In the genomic region with DNA sequence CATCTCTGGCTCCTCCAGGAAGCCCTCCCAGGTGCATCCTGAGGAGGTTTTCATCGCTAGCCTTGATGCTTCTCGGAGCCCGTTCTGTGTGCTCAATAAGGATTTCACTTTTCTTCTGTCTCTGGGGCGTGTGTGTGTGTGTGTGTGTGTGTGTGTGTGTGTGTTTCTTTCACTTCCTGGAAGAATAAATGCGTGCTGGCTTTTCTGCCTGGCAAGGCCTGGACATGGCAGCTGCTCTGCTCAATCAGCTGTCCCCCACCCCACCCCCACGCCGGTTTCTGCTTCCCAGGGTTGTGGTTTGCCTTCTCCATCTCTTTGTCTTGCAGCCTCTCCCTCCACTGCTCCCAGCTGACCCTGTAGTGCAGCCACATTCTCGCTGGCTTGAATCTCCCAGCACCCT, we compare ENCODE assay signal across 8 mouse cellular contexts. TPM values are rescaled to one million over a fixed set of nuclear protein-coding genes. Genes with fewer than 3 reads are reported as not detected.
DNase-seq lines count a peak whose midpoint lies in the region; ATAC-seq and TF ChIP-seq lines count a peak whose summit lies in the region.

No protein-coding gene starts in this region.

- H3K4me3 ChIP-seq in heart, adult 2 months: no peak overlapping the region
- peak overlapping the region; percentile 60 for H3K4me3 ChIP-seq in E14TG2a.4 (replicated peaks; ENCODE audit: low read length)
- H3K4me3 ChIP-seq in forebrain, embryonic 13.5 days: no peak overlapping the region
- no peak overlapping the region for H3K4me3 ChIP-seq in midbrain, embryonic 15.5 days

- H3K27ac ChIP-seq in heart, adult 2 months: no peak overlapping the region
- H3K27ac ChIP-seq in forebrain, embryonic 13.5 days: peak overlapping the region; percentile 95
- H3K27ac ChIP-seq in midbrain, embryonic 15.5 days: peak overlapping the region; percentile 62

- no peaks in the 10 kb centered on the region for H3K36me3 ChIP-seq in heart, adult 2 months (ENCODE audit: control insufficient read depth, insufficient read depth, low read length)
- no peaks in the 10 kb centered on the region for H3K36me3 ChIP-seq in E14TG2a.4 (ENCODE audit: insufficient read depth, low read length)
- no peaks in the 10 kb centered on the region for H3K36me3 ChIP-seq in forebrain, embryonic 13.5 days (ENCODE audit: poor library complexity, severe bottlenecking)
- no peaks in the 10 kb centered on the region for H3K36me3 ChIP-seq in midbrain, embryonic 15.5 days (replicated peaks)

- no peaks in the 10 kb centered on the region for H3K27me3 ChIP-seq in heart, adult 2 months (ENCODE audit: control insufficient read depth, insufficient read depth, low read length)
- peaks cover 50% of the 10 kb centered on the region for H3K27me3 ChIP-seq in E14TG2a.4 (ENCODE audit: insufficient read depth, low read length)
- H3K27me3 ChIP-seq in forebrain, embryonic 13.5 days: no peaks in the 10 kb centered on the region
- no peaks in the 10 kb centered on the region for H3K27me3 ChIP-seq in midbrain, embryonic 15.5 days (replicated peaks)

- no peaks in the 10 kb centered on the region for H3K79me2 ChIP-seq in heart, adult 2 months (replicated peaks; ENCODE audit: control insufficient read depth, insufficient read depth, low read length)

- ATAC-seq in forebrain, embryonic 13.5 days: peak; percentile 19; the same call in 1 of the 2 replicates
- ATAC-seq in midbrain, embryonic 15.5 days (replicated peaks): no peak

- intact Hi-C loops in heart, postnatal 10 days (cut with DNase I): no loop called here
- intact Hi-C loops in heart, adult 2 months (cut with DNase I): no loop called here

- DNase-seq in heart, postnatal 10 days: peak; percentile 45 to 60
- DNase-seq in heart, adult 2 months: no peak
- DNase-seq in adipocyte (ENCODE audit: low spot score): no peak
- no peak for DNase-seq in ovary, postnatal 14 days (ENCODE audit: low spot score)
- no peak for DNase-seq in c-Kit-positive CD71-positive TER-119-positive erythroid progenitor cells, embryonic 14.5 days (ENCODE audit: low spot score)

- peaks cover 2% of the 10 kb centered on the region; the same call in 1 of the 2 replicates for H3K4me1 ChIP-seq in heart, adult 2 months (ENCODE audit: control insufficient read depth, insufficient read depth, low read length)
- H3K4me1 ChIP-seq in E14TG2a.4 (replicated peaks; ENCODE audit: low read depth, low read length): peaks cover 61% of the 10 kb centered on the region
- H3K4me1 ChIP-seq in forebrain, embryonic 13.5 days: peaks cover 81% of the 10 kb centered on the region
- H3K4me1 ChIP-seq in midbrain, embryonic 15.5 days: peaks cover 37% of the 10 kb centered on the region

- WGBS in heart, adult 2 months: 54% methylated on average over 8 of the region's 8 CpGs
- 22% methylated on average over 8 of the region's 8 CpGs for WGBS in forebrain, embryonic 13.5 days
- 19% methylated on average over 8 of the region's 8 CpGs for WGBS in midbrain, embryonic 15.5 days

- no peak for TF ChIP-seq POLR2A in heart, adult 2 months (IDR thresholded peaks at IDR 0.05; ENCODE audit: insufficient read depth, low read depth, low read length)

- TF ChIP-seq EP300 in heart, adult 2 months (IDR thresholded peaks at IDR 0.05; ENCODE audit: insufficient read depth, low read depth, low read length): no peak

- TF ChIP-seq CTCF in heart, adult 2 months (IDR thresholded peaks at IDR 0.05): no peak
- no peak for TF ChIP-seq CTCF in E14TG2a.4 (conservative IDR thresholded peaks at IDR 0.05; ENCODE audit: low read length)

- H3K9ac ChIP-seq in heart, adult 2 months (ENCODE audit: low read depth, low read length): no peak overlapping the region
- peak overlapping the region; percentile 45 for H3K9ac ChIP-seq in forebrain, embryonic 13.5 days
- no peak overlapping the region for H3K9ac ChIP-seq in midbrain, embryonic 15.5 days

- no peaks in the 10 kb centered on the region for H3K9me3 ChIP-seq in E14TG2a.4 (ENCODE audit: low read length)
- no peaks in the 10 kb centered on the region for H3K9me3 ChIP-seq in forebrain, embryonic 13.5 days (replicated peaks)
- H3K9me3 ChIP-seq in midbrain, embryonic 15.5 days: no peaks in the 10 kb centered on the region

- peak overlapping the region; percentile 30 for H3K4me2 ChIP-seq in forebrain, embryonic 13.5 days
- no peak overlapping the region for H3K4me2 ChIP-seq in midbrain, embryonic 15.5 days

RNA-seq across cellular contexts. Expression of gene Coro2b, which starts 4.3 kb away (rescaled TPM):
- 10 to 100 TPM; 17.9 to 20.3 TPM for total RNA-seq in heart, postnatal 10 days (2021)
- total RNA-seq in heart, adult 2 months (2021): 10 to 100 TPM; 10.1 to 11.6 TPM
- 16.4 and 17.2 TPM in 2 replicates for polyA plus RNA-seq in heart, adult 2 months (2012; rRNA removed)
- polyA plus RNA-seq in forebrain, embryonic 13.5 days (2015; fragmentation: Nextera tagmentation; extraction: Ambion mirVana): 35.5 and 37.0 TPM in 2 replicates
- polyA plus RNA-seq in midbrain, embryonic 15.5 days (2015; fragmentation: Nextera tagmentation; extraction: Ambion mirVana): 34.7 and 35.1 TPM in 2 replicates

Comparison
In these comparisons a context has a peak if more than half of its experiments do, and no peak if none do; other contexts are left out.
1. DNase-seq: peak in heart, postnatal 10 days (2 of 2); none in heart, adult 2 months (0 of 2), adipocyte (single experiment), ovary, postnatal 14 days (single experiment) and c-Kit-positive CD71-positive TER-119-positive erythroid progenitor cells, embryonic 14.5 days (single experiment).